Mouse (Mus musculus): ENCODE measurements around the gene Hyou1. TPM values are rescaled to one million over a fixed set of nuclear protein-coding genes. Genes with fewer than 3 reads are reported as not detected.
"Not testable (repeated sequence)": the region's sequence is repeated elsewhere in the genome, so short reads cannot be mapped to it uniquely, and the experiment has no call there.

The Hyou1 gene
- polyA plus RNA-seq, 1 experiment from 2014 or later: 41.3 TPM

DNA sequence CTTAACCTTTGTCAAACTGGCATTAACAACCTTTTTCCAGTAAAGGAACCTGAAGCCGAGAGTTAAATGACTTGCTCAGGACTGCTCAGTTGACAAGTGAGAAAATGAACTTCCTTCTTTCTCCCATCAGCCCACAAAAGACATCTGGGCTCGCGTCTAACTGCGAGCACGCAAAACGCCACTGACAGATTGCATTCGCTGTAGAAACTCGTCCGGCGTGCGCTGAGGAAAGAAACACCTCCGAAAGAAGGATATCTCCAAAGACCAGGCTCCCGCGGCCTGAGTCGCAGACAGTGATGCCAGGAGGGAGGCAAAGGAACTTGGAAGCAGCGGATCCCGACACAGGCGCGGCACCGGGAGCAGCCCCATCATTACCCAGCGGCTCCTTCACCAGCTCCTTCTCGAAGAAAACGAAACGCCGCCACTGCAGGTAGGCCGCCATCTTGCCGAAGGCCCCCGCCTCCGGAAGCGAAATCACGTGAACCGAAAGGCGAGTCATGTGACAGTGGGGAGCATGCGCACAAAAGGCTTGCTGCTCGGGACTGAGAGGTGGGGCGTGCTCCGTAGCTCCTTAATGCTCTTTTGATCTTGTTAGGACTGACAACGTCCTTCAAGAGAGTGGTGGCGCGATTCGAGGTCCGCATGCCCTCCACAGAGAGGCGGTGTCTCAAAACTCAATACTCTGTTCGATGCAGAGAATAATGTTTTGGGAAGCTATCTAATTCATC, 17.9 kb upstream of the Hyou1 start, which contains the start of gene Vps11:
Gene Vps11, minus strand, starts transcription at position 481 of the 728 bp plus-strand sequence.
- peak within 1 kb of the TSS; percentile 86 for H3K27ac ChIP-seq
- H3K9me3 ChIP-seq (replicated peaks): no peaks in the 10 kb centered on the region
- peaks cover 7% of the 10 kb centered on the region for H3K4me1 ChIP-seq
- no peaks in the 10 kb centered on the region for H3K27me3 ChIP-seq (ENCODE audit: low read depth, poor library complexity, severe bottlenecking)
- DNase-seq (ENCODE audit: low spot score): peak; percentile 99
- peak within 1 kb of the TSS; percentile 92 for H3K4me3 ChIP-seq
- H3K36me3 ChIP-seq: peaks cover 33% of the 10 kb centered on the region
- under 1% methylated on average over 44 of the region's 44 CpGs for WGBS

- H3K27me3 ChIP-seq (ENCODE audit: low read depth, poor library complexity, severe bottlenecking); DNase-seq (ENCODE audit: low spot score): not testable (repeated sequence)
- WGBS: 49% methylated on average over 4 of the region's 4 CpGs
These were observed 17.4 kb upstream of the Hyou1 start for GRCm38 (mm10) chr9:44361931-44362330.

GRCm38 (mm10) chr9:44364480-44364879, 14.8 kb upstream of the Hyou1 start:
- H3K27ac ChIP-seq: no peak overlapping the region
- H3K9me3 ChIP-seq (replicated peaks): no peaks in the 10 kb centered on the region
- H3K4me3 ChIP-seq: no peak overlapping the region
- peaks cover 7% of the 10 kb centered on the region for H3K4me1 ChIP-seq
- H3K27me3 ChIP-seq (ENCODE audit: low read depth, poor library complexity, severe bottlenecking): no peaks in the 10 kb centered on the region
- peaks cover 4% of the 10 kb centered on the region for H3K36me3 ChIP-seq
- WGBS: 68% methylated on average over 3 of the region's 3 CpGs
- DNase-seq (ENCODE audit: low spot score): no peak

More at GRCm38 (mm10) chr9:44361931-44362330, 17.4 kb upstream of the Hyou1 start:
- H3K4me3 ChIP-seq: peak overlapping the region; percentile 92
- not testable (repeated sequence) for H3K4me1 ChIP-seq; H3K9me3 ChIP-seq (replicated peaks)
- H3K27ac ChIP-seq: peak overlapping the region; percentile 86
- peaks cover 28% of the 10 kb centered on the region for H3K36me3 ChIP-seq

DNA sequence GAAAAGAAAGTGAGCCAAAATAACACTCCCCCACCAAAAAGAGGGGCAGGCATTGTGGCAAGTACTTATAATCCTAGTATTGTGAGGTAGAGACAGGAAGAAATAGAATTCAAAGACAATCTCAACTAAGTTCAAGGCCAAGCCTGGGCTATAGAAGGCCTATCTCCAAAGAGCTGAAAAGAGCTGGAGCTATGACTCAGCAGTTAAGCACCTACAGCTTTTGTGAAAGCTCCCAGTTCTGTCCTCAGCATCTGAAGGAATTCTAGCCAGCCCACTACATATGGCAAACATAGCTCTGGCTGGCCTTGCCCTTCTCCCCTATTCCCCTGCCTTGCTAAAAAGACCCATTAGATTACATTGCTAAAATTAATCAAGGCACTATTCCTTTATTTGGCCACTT, 5.9 kb upstream of the Hyou1 start:
- H3K4me1 ChIP-seq: peaks cover 2% of the 10 kb centered on the region; the same call in 1 of the 2 replicates
- H3K36me3 ChIP-seq: no peaks in the 10 kb centered on the region
- no peaks in the 10 kb centered on the region for H3K9me3 ChIP-seq (replicated peaks)

GRCm38 (mm10) chr9:44376141-44376540, 3.1 kb upstream of the Hyou1 start:
- H3K4me1 ChIP-seq: peaks cover 18% of the 10 kb centered on the region
- no peak overlapping the region for H3K27ac ChIP-seq
- no peak overlapping the region for H3K4me3 ChIP-seq
- H3K36me3 ChIP-seq: peaks cover 8% of the 10 kb centered on the region
- H3K27me3 ChIP-seq (ENCODE audit: low read depth, poor library complexity, severe bottlenecking): no peaks in the 10 kb centered on the region
- WGBS: 92% methylated on average over 6 of the region's 6 CpGs
- DNase-seq (ENCODE audit: low spot score): no peak
- no peaks in the 10 kb centered on the region for H3K9me3 ChIP-seq (replicated peaks)

More for the DNA sequence above, 5.9 kb upstream of the Hyou1 start:
- DNase-seq (ENCODE audit: low spot score): no peak
- Histone ChIP-seq H3K27ac (no peak overlapping the region), H3K27me3 (ENCODE audit: low read depth, poor library complexity, severe bottlenecking) (no peaks in the 10 kb centered on the region), H3K4me3 (no peak overlapping the region)

GRCm38 (mm10) chr9:44377335-44377734, 2.0 kb upstream of the Hyou1 start:
- peaks cover 20% of the 10 kb centered on the region for H3K36me3 ChIP-seq
- H3K4me3 ChIP-seq; DNase-seq (ENCODE audit: low spot score); H3K27ac ChIP-seq; H3K9me3 ChIP-seq (replicated peaks); H3K27me3 ChIP-seq (ENCODE audit: low read depth, poor library complexity, severe bottlenecking): not testable (repeated sequence)
- WGBS: 90% methylated on average over 2 of the region's 2 CpGs
- peaks cover 21% of the 10 kb centered on the region for H3K4me1 ChIP-seq

GRCm38 (mm10) chr9:44378153-44378730, 1.0 kb upstream of the Hyou1 start:
- peaks cover 29% of the 10 kb centered on the region for H3K36me3 ChIP-seq
- WGBS: 94% methylated on average over 5 of the region's 5 CpGs
- peaks cover 21% of the 10 kb centered on the region for H3K4me1 ChIP-seq
- H3K27ac ChIP-seq: peak overlapping the region; percentile 91; the same call in 1 of the 2 replicates
- no peak for DNase-seq (ENCODE audit: low spot score)
- H3K9me3 ChIP-seq (replicated peaks): no peaks in the 10 kb centered on the region
- peak overlapping the region; percentile 77 for H3K4me3 ChIP-seq
- H3K27me3 ChIP-seq (ENCODE audit: low read depth, poor library complexity, severe bottlenecking): no peaks in the 10 kb centered on the region

DNA sequence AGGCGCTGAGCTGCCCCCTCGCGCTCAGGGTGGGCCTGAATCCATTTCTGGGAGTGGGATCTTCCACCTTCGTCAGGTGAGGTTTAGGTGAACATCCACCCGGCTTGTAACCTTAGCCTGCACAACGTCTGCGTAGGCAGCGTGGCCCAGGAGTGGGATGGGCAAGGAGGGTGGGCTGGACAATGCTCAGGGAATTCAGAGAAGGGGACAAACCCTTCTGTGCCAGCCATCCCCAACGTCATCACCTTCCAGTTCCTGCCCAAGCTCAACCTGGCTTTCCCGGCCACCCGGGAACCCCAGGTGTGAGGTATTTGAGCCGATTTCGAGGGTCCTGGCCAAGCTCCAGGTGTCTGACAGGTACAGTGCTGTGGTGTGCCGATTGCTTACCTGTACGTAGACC, 572 bp downstream of the Hyou1 start:
- 10% methylated on average over 15 of the region's 15 CpGs for WGBS

GRCm38 (mm10) chr9:44384596-44384995, 5.3 kb downstream of the Hyou1 start:
- H3K27me3 ChIP-seq (ENCODE audit: low read depth, poor library complexity, severe bottlenecking): no peaks in the 10 kb centered on the region
- WGBS: 92% methylated on average over 13 of the region's 13 CpGs
- no peak overlapping the region for H3K4me3 ChIP-seq
- no peak overlapping the region for H3K27ac ChIP-seq
- no peaks in the 10 kb centered on the region for H3K9me3 ChIP-seq (replicated peaks)
- H3K4me1 ChIP-seq: peaks cover 16% of the 10 kb centered on the region
- DNase-seq (ENCODE audit: low spot score): no peak
- peaks cover 93% of the 10 kb centered on the region for H3K36me3 ChIP-seq

More for the DNA sequence above, 572 bp downstream of the Hyou1 start:
- peak overlapping the region; percentile 77 for H3K4me3 ChIP-seq
- DNase-seq (ENCODE audit: low spot score): no peak
- H3K27ac ChIP-seq: peak overlapping the region; percentile 91
- no peaks in the 10 kb centered on the region for H3K9me3 ChIP-seq (replicated peaks)
- peaks cover 21% of the 10 kb centered on the region for H3K4me1 ChIP-seq
- peaks cover 45% of the 10 kb centered on the region for H3K36me3 ChIP-seq
- no peaks in the 10 kb centered on the region for H3K27me3 ChIP-seq (ENCODE audit: low read depth, poor library complexity, severe bottlenecking)

- Histone ChIP-seq H3K36me3 (peaks cover 99% of the 10 kb centered on the region), H3K4me1 (no peaks in the 10 kb centered on the region), H3K9me3 (replicated peaks) (no peaks in the 10 kb centered on the region), H3K4me3 (no peak overlapping the region), H3K27me3 (ENCODE audit: low read depth, poor library complexity, severe bottlenecking) (no peaks in the 10 kb centered on the region), H3K27ac (no peak overlapping the region)
- DNase-seq (ENCODE audit: low spot score): no peak
- WGBS: 82% methylated on average over 3 of the region's 3 CpGs
These were observed 7.9 kb downstream of the Hyou1 start for GRCm38 (mm10) chr9:44387221-44387620.

- Histone ChIP-seq H3K27ac (no peak overlapping the region), H3K36me3 (peaks cover 87% of the 10 kb centered on the region)
These were observed 10.0 kb downstream of the Hyou1 start for GRCm38 (mm10) chr9:44389273-44389672.

DNA sequence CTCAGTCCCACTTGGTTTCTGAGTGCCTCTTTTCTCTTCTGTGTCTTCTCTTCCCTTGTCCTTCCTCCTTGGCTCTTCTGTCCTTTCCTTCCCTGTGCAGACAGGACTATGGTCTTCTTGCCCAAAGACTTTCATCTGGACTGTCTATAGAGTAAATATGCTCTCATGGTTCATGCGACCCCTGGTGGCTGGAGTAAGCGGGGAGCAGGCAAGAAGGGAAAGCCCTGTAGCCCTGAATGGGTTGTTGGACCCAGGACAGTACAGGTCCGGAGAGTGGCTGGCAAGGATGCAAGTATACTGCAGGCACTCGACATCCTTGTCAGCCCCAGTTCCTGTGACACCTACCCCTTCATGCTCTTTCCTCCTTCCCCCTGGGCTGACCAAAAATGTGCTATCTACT, 12.2 kb downstream of the Hyou1 start:
- no peak overlapping the region for H3K4me3 ChIP-seq
- H3K27ac ChIP-seq: no peak overlapping the region
- peak; percentile 75 for DNase-seq (ENCODE audit: low spot score)
- no peaks in the 10 kb centered on the region for H3K9me3 ChIP-seq (replicated peaks)
- 47% methylated on average over 4 of the region's 4 CpGs for WGBS
- peaks cover 65% of the 10 kb centered on the region for H3K36me3 ChIP-seq
- no peaks in the 10 kb centered on the region for H3K4me1 ChIP-seq
- no peaks in the 10 kb centered on the region for H3K27me3 ChIP-seq (ENCODE audit: low read depth, poor library complexity, severe bottlenecking)

More at GRCm38 (mm10) chr9:44389273-44389672, 10.0 kb downstream of the Hyou1 start:
- DNase-seq (ENCODE audit: low spot score): peak; percentile 56
- no peaks in the 10 kb centered on the region for H3K9me3 ChIP-seq (replicated peaks)
- no peak overlapping the region for H3K4me3 ChIP-seq
- H3K27me3 ChIP-seq (ENCODE audit: low read depth, poor library complexity, severe bottlenecking): no peaks in the 10 kb centered on the region
- 67% methylated on average over 8 of the region's 8 CpGs for WGBS
- H3K4me1 ChIP-seq: no peaks in the 10 kb centered on the region

- Histone ChIP-seq H3K27ac (peak within 1 kb of the TSS; percentile 86), H3K27me3 (ENCODE audit: low read depth, poor library complexity, severe bottlenecking) (peaks cover 12% of the 10 kb centered on the region; the same call in 1 of the 2 replicates), H3K9me3 (replicated peaks) (no peaks in the 10 kb centered on the region), H3K4me1 (peaks cover 21% of the 10 kb centered on the region), H3K36me3 (peaks cover 44% of the 10 kb centered on the region), H3K4me3 (peak within 1 kb of the TSS; percentile 84)
- WGBS: under 1% methylated on average over 43 of the region's 43 CpGs
- peak; percentile 85 for DNase-seq (ENCODE audit: low spot score)
These were observed 17.6 kb downstream of the Hyou1 start, which contains the start of gene Slc37a4 for GRCm38 (mm10) chr9:44396684-44397411. TSS of gene Slc37a4 (plus strand) at chr9:44396852.

Data from limb, embryonic 10.5 days (tissue).